Mouse (Mus musculus) cerebellum, postnatal 10 days (tissue): ENCODE measurements around the gene Casp7.
A peak's percentile ranks its signal among the peaks of the same experiment; 100 is the strongest.
"Not testable (repeated sequence)": the region's sequence is repeated elsewhere in the genome, so short reads cannot be mapped to it uniquely, and the experiment has no call there.

ENCODE experiments used
- DNase-seq, 2 experiments: peaks; one replicate each; pipeline ENCODE4 v3.0.0; 2021; ENCODE audit warnings: mixed read lengths in 2 of 2

Gene Casp7

DNA sequence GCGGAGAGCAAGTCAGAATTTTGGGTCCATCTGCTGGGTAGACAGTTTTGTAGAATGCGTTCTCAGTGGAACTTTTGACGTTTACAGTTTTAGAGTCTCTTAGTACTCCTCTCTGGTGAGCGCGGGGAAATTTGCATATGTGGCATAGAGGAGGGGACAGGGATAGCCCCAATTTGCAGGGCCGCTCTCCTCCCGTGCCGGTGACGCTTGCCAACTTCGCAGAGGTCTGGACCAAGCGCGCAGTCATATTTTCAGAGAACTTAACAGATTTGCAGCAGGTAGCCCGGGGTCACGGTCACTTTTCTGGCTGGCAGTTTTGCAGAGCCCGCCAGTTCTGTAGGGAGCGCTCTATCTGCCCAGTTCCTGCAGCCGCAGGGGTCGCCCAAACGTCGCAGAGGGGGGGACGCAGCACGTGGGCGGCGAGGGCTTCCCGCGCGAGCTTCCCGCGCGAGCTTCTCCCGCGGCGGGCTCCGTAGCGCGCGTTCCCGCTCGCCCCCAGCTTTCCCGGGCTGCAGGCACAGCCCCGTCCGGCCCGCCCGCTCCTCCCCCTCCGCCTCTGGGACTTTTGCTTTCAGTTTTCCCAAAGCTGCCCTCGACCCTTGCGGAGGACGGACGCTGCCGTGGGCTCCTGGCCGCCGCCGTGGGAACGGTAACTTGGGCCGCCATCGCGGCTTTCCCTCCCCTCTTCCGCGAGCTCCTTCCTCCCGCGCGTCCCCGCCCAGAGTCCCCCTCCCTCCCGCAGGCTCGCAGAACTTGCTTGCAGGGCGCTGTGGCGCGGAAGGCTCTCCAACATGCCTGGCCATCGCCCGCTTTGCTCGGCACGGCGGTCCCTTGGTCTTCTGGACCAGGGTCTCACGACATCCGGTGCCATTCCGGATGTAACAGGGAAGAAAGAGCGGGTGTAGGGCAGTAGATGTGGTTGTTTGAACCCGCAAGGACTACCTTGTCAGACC is at the start of gene Casp7:
Gene Casp7 (plus strand): TSS at position 461 of the 953 bp plus-strand sequence.
- peak; percentile 66 to 69 for DNase-seq

DNA sequence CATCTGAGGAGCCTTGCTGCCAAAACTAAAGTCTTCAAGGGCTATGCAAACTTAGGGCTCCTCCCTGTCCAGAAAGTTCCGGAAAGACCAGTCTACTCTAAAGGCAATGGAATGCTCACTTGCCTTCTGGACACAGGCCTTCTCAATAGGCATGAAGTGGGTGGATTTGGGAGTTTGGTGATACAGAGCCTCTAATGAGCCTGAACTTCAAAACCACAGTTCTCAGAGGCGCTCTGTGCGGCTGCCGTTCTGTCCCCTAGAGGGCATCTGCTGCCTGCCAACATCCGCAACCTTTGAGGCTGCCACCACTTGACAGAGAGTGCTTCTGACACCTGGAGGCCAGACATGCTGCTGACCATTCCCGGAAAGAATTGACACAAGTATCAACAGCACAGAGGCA is 47.6 kb upstream of the Casp7 start:
- no peak for DNase-seq

DNA sequence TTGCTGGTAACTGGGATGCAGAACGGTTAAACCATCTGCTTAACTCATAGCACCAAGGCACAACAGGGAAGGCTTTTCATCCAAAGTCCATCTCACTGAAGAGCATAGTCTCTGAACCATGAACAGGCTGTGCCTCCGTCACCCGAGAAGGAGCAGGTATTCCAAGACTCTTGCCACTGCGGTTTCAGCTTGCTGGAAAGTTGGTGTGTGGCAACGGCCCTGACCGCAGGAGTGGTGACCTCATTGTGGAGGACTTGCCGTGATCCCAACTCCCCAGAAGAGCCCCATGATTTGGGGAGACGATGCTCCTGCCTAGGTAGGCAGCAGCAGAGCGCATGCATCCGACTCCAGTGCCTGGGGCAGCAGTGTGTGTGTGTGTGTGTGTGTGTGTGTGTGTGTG is 43.2 kb upstream of the Casp7 start:
- DNase-seq, result no peak

DNA sequence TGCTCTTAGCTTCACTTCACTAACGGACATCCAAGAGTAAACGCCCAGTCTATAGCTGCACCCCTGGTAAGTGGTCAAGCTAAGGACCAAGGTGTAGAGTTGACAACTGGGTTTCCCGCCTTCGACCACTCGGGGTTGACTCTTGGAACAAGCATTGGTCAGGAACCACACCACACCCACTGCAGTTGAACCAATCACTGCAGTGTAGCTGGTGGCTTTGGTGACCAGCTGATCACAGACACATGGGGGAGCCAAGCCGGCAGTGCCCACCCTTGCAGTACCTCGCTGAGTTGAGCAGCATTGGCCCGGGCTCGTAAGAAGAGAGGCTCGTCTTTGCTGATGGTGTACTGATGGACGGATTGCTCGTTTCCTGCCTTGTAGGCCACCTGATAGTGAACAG is 41.7 kb upstream of the Casp7 start:
- DNase-seq, result no peak

DNA sequence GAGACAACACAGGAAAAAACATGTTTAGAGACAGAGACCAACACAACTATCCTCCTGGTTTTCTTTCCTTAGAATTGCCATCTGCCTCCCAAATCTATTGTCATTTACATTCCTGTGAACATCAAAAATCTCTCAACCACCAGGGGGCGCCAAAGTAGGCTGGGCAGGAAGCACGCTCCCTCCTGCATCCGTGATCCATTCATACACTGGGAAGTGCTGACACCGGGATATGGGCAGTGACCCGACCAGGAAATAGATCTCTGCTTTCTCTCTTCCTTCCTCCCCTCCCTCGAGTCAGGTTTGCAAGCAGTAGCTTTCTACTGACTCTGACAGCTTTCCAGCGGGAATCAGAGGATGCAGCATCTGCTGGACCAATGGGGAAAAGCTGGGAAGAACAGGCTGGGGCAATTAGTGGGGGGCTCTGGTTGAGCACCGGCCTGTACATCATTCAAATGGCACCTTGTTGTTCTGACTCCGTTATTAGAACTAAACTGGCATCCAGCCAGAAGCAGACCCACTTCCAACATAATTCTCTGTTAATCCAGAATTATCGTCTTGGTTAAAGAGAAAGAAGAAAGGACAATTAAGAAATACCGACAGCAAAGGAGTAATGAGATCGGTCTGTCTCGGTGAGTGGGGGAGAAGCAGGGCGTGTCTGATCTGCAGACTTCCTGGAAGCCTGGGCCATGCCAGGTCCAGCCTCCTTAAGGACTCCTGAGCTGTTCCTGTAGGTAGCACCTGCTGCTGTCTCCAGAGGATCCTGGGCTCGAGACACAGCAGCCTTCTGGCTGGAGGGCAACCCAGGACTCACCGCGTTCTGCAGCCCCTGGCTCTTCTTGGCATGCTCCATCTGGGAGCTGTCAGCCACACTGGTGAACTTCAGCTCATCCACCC is 40.2 kb upstream of the Casp7 start:
- DNase-seq, result peak; percentile 81 to 85

DNA sequence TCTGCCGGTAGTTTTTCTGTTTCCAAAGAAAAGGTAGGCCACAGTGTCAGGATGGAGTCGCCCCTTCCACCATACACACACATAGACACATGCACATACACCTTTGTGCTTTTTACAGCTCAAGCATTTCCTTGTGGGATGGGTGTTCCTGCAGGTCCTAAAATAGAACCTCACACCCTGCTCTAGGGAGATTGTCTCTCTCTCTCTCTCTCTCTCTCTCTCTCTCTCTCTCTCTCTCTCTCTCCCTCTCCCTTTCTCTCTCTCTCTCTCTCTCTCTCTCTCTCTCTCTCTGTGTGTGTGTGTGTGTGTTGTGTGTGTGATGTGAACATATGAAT is 39.6 kb upstream of the Casp7 start:
- DNase-seq, result not testable (repeated sequence)

DNA sequence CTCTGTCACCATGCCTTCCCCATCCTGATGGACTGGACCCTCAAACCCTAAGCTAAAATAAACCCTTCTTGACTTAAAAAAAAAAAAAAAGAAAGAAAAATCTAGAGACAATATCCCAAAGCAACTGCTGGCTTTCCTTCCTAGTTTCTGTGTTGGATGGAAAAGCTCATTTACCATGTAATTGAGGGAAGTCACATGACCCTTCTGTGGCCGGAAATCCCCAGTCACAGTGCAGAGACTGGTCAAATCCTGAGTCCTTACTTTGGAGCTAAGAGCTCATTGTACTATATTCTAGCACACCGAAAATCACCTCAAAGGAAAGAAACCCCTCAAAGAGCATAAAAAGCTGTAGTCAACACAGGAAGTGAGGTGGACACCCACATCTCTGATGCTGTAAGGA is 38.0 kb upstream of the Casp7 start:
- no peak for DNase-seq

DNA sequence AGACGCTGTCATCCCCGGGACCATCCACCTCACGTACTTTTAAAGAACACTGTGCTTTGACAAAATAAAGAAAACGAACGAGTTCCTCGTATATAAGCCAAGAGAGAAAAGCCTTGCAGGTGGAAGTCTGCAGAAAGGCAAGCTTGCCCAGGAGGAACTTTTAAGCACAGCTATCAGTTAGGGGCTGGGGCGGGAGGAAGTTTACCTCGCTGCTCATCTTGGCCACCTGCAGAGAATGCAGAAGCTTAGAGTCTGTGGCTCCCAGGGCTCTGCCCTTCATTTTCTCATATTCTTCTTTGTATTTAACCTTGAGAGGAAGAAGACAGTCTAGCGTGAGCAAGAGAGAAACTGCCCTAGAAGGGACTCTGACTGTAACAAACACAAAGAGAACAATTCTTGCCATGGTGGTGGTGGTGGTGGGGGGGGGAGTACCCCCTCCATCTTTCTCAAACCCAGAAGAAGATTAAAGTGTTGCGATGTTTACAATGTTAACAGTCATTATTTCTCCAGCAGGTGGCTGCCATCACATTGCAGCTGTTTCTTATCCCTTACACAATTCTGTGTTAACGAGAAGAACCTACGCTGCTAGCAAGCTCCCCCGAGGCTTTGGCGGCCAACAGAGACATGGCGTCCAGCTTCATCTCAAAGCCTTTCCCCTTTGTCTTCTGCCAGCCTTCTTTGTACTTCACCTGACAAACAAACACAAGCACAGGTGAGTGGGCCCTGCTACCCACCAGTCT is 33.0 kb upstream of the Casp7 start:
- no peak for DNase-seq

DNA sequence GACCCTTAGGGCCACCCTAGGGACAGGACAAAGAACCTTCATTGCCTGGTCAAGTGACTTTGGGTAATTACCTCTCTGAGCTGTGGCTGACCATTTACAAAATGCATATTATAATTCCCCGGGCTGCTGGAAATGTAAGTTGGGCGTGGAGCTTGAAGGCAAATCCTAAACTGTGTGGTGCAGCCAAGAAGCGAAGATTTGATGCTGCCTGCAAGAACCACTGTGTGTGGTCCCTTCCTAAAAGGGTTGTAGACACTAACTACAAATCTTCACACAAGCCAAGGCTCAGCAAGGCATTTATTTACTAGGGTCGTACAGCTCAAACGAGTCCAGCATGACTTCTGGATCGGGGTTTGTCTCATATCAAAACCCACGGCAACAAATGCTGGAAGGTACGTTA is 32.4 kb upstream of the Casp7 start:
- DNase-seq, result no peak

DNA sequence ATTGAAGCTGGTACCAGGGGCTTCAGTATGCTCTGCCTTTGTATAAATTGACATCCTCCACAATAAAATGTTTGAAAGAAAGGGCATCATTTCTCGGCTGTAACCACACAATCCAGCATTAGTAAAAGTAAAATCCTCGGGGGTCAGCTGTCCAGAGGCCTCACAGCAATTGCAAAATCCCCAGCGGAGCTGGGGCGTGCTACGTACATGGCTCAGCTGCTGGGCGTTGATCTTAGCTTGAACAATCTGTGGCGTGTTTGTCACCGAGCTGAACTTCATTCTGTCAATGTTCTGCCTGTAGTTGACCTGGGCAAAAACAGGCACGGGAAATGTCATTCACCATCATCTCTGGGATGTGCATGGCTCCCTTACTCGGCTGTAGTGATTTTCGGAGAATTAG is 30.8 kb upstream of the Casp7 start:
- no peak for DNase-seq

DNA sequence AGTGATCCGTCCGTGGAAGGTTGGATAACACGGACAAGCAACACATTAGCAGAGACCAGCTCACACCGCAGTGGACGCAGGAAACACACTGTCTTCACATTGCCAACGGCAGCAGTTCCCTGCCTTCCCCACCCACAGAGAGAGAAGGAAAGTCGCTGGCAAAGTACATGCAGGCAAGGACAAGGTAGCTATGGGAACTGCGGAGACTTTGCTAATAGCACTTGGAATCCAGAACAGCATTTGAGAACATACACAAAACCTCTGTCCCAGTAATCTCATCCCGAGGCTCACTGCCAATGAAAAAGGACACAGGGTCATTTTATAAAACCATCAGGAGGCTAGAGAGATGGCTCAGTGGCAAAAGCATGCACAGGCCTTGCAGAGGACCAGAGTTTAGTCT is 30.3 kb upstream of the Casp7 start:
- no peak for DNase-seq

DNA sequence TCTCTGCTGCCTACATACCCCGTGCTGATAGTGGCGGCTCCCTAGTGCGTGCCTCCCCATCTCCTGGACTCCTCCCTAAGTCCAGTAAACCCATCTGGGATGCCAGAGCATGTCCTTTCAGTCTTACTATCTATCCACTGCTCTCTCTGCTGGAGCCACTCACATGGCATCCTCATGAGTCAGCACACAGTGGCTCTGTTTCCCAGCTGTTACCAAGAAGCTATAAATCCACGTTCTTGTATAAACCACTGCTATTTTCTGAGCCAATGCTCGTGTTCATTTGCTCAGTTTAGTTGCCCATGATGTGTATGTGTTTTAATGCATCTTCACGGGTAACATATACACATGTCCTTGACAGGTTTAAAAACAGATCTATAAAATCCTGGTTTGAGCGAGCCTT is 29.2 kb upstream of the Casp7 start:
- DNase-seq, result no peak

DNA sequence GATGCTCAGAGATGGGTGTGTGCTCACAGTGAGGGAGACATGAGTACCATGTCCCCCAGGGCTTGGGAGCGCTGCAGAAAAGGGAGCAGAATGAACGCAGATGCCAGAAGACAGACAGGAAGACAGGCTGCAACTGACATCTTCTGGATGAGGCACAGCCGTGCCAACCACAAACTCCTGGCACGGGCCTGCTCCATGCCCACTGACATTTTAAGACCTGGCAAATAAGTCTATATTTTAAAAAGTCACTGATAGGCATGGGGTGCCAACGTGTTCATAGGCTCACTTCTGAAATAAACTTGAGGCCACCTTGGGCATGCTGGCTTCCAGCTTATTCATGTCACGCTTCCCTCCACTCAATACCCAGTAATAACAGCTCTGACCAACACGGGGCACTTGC is 28.0 kb upstream of the Casp7 start:
- DNase-seq, result no peak

DNA sequence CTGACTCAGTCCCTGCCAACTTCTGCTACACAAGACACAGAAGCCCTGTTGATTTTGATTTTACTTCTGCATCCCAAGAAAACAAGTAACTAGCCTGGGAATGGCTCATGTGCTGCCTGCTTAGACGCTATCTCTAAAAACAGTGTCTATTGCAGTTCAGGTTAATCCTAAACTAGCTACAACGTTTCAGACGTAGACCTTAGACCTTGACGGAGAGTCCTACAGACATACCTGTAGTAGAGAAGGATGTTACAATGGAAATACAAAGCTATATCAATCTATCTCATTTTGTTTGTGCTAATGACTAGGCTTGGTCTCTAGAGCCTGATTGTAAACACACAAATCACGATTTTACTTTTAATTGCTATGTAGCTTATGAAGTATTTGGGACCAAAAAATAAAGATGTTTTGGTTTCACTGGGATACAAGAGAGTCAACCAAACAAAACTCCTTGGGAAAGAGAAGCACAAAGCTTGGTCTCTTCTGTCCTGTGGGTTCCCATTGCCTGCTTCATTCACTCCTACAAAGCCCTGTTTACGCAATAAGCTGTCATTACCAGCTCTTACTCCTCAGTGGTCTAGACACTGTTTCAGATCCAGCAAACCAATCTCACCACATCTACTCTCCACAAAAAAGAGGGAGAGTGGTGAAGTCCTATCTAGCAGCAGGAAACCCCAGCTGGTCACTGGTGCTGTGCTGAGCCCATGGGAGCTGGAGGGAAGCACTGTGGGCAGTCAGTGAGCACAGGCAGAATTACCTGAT is 26.4 kb upstream of the Casp7 start:
- no peak for DNase-seq

DNA sequence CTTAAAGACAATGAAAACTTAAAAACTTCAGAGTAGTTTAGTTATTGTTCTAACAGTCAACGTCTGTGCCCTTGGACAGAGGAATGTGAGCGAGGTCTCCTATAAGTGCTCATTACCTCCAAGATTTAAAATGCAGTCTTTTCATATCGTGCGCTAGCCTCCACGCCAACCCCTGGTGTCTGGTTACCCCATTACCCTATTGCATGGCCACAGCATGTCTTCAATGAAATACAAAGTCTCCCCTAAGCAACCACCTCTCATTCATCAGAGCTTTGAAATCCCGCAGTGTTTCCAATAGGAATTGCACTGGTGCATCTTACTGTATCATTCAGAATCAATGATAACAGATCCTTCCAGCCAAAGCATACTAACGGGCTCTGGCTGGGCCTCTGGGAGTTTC is 24.7 kb upstream of the Casp7 start:
- no peak for DNase-seq

DNA sequence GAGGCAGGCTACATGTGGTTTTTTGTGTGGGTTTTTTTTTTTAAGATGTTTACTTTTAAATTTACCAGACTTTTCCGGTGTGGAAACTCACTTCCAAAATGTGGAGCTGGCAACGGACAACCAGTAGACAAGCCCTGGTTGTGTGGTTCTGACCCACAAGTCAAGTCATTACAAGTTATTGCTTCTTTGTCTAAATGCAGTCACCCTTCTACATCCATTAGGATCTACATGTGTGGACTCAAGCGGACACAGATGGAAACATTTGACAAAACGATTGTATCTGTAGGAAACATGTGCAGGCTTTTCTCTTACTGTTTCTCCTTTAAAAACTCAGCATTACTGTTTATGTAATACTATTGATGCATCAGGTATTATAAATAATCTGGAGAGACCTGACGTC is 23.7 kb upstream of the Casp7 start:
- no peak for DNase-seq

DNA sequence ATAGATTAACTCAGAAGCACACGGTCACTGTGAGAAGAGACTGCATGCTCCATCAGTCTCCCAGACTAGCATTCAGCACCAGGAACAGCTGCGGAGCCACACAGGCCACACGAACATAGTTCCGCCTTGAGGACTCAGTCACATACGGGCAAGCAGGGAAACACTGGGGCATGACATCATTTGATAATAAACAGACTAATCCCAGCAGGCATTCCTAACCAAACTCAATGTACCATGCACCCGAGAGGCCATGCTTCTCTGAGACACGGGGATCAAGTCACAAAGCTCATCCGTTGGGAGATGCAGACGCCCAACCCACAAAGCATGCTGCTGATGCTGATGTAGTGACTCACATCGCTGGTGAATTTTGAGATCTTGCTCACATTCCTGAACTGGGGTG is 22.9 kb upstream of the Casp7 start:
- no peak for DNase-seq

DNA sequence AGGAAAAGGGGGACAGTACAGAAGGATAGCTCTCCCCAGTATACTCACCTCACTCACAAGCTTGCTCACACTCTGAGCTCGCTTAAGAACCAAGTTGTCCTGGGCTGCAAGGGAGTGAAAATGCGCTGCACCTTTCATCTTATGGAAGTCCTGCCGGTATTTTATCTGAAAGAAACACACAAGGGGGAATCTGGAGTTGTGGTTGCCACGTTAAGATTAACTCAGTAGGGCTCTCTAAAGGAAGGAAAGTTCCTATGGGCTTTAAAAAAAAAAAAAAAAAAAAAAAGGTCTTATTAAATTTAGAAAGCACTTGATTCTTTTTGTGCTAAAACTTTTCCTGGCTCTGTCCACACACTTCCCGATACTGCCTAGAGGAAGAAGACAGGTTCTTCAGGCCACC is 18.9 kb upstream of the Casp7 start:
- DNase-seq, result no peak

DNA sequence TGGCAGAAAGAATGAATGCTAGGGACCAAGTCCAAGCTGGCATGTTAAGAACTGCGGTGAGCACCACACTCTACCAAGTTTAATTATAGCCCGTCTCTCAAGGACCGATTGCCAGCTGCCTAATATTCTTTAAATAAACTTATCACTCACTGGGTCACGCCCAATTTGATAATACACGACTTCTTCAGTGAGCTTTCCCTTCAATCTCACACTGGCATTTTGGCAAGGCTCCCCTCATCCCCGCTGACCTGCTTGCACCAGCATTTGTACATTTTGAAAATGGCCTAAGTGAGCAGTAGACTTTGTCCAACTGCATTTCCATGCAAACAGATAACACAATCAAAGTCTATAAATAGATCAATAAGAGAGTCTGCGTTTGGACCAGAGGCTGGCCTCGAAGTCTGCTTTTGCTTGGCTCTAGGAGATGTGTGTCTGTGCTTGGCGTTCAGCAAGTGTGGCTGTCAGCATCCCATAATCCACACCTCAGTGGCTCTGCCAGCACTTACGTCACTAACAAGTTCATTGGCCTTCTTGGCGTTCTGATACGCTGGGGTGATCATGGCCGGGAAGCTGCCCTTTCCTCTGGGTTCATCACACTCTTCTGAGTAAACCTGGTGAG is 18.3 kb upstream of the Casp7 start:
- DNase-seq, result peak; percentile 53

DNA sequence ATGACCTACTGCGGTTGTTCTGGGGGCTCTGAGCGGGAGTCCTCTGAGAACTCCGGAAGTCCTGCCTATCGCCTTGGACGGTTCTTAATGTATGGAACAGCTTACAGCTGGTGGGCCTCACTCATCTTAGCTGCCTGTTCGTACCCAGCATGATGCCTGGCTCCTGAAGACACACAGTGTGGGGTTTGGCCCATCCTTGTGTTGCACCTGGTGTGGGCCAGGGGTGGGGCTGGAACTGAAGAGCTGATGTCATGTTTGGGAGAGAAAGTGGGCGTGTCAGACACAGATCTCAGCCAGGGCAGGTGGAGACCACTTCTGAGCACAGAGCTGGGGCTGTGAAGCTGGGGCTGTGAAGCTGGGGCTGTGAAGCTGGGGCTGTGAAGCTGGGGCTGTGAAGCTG is 16.6 kb upstream of the Casp7 start:
- no peak for DNase-seq

DNA sequence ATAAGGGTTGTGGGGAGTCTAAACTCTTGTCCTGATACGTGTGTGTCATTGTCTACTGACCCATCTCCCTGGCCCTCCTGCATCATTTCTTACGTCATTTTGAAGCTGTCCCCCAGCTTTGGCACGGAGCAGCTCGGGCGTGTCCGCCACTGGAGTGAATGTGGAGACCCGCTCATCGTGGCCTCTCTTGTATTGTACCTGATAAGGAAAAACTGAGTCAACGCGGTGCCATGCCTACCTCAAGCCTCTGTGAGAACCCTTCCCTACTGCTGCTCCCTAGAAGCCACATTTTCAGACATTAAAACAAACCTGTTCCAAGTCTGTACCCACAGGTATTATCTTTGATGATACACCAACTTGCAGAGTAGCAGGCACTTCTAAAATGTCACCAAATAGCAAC is 15.5 kb upstream of the Casp7 start:
- no peak for DNase-seq

DNA sequence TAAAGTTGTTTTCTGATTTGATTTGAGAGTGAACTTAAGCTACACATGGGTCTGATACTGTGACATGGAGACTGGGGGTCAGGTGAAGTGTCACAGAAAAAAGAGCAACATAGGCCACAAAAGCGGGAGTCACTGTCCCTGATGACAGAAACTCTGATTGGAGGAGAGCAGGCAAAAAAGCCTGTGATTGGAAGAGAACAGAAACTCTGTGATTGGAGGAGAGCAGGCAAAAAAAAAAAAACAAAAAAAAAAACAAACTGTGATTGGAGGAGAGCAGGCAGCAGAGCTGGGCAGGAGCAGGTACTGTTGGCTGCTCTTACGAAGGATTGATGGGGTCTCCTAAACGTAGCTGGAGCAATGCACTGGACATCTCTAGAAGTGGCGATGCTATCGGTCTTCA is 11.4 kb upstream of the Casp7 start:
- DNase-seq, result no peak
